Mouse (Mus musculus) cerebellum, postnatal 36 days (tissue): ENCODE data around the gene Bcorl1.
"Not testable (repeated sequence)": the region's sequence is repeated elsewhere in the genome, so short reads cannot be mapped to it uniquely, and the experiment has no call there.

Source experiments
- DNase-seq, 2 experiments: peaks; one replicate each; pipeline ENCODE4 v3.0.0; 2021 to 2022; ENCODE audit warnings: mixed read lengths in 2 of 2

Bcorl1 gene

DNA sequence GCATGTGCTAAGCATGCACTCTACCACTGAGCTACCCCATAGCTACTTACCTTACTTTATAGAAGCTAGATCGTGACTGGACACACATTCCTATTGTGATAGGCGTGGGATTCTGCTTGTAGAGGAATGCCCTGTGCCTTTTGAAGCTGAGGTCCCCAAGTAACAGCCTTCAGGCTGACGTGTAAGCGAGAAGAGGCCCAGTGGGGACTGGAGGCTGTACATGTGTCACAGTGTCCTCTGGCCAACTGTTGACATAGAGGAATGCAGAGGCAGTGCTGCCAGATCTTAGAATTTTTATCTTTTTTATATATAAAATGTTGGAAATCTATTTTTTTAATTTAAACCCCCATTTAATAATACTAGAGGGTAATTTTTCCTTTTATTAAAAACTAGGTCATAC is 58.8 kb downstream of the Bcorl1 start:
- no peak for DNase-seq

DNA sequence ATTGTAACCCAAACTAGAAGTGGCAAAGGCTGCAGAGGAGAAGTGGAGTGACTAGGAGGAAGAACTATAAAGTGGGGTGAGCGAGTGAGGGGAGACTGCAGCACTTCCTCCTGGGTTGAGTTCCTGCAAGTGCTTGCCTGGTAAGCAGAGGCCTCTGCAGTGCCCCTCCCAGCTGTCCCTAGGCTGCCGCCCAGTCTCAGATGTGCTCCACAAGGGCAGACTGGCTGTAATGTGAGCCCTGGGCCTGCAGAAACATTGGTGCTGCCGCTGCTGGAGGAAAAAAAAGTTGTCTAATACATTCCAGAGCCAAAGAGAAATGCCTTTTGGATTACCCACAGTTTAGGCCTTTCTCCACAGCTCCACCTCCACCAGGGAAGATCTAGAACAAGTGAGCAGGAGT is 64.0 kb downstream of the Bcorl1 start:
- no peak for DNase-seq

DNA sequence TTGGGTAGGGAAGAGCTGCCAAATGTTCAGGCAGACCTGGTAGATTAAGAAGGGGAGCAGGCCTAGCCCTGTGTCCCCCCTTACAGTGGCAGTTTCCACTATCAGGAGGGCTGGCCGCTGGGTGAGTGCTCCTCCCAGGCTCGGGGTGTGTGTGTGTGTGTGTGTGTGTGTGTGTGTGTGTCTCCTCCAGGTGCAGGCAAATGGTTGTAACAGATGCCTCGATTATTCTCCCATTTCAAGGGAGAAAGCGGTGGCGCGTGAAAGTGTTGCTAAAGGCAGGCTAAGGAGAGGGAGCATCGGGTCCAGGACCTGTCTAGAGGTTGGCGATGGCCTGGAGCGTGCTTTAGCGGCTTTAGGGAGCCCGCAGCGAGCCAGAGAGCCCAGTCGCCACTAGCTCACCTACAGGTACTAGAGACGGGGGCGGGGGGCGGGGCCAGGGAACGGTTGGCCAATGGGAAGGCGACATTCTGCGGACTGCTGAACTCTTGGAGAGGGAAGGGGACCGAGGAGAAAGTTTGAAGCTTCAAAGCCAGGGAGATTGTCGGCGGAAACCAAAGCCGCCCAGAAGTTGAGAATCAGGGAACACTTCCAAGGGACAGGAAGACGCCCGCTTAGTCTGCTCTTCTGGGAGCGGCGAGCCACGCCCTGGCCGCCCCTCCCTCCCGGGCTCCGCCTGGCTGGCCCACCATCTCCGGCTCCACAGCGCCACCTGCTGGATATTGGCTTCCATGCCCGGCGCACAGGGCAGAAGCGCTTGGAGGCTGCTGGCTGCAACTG is 68.6 kb downstream of the Bcorl1 start:
- peak; percentile 87 to 90 for DNase-seq

DNA sequence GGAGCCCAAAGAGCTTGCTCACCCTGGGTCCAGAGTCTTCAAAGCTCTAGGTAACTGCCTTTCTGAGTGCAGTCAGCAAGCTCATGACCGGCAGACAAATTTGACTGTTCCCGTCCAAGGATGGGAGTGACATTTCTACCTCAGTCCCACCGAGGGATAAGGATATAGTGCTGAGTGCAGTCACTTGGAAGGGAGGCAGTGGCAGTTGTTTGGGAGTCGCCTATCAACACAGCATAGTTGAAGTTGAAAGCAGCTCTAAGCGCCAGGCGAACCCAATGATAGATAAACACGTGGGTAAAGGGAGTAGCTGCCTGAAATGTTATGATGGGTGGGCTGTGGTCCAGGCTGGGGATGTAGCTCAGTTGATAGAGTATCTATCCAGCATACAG is 69.2 kb downstream of the Bcorl1 start:
- DNase-seq, result no peak

DNA sequence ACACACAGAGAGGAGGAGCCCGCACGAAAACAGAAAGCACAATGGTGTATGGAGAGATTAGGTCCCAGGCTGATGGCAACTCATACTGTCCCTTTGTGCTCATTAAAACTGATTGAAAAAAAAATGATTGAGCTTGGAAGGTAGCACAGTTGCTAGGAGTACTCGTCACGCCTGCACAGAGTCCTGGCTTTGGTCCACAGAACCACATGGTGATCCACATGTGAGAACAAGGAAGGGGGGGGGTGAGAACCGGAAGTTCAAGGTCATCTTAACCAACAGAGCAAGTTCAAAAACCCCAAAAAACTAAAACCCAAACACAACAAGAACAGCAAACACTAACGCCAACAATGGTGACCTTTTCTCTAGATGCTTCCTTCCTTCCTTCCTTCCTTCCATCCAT is 71.5 kb downstream of the Bcorl1 start:
- no peak for DNase-seq

DNA sequence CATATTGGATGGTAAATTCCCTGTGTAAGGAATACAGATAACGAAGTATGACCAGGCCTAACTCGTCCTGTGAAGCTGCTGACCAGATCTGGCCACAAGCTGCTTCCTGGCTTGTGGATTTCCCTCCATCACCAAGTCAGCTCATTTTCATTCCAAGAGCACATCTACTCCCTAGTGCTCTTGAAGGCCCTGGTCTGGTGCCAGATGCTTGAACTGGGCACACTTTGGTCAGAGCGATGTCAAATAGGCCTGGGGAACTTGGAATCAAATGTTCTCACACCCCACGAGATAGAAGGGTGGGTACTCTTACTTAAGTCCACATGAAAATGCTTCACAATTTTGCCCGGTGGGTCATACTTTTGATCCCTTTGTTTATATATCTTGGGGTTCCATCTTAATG is 73.1 kb downstream of the Bcorl1 start:
- DNase-seq, result no peak

DNA sequence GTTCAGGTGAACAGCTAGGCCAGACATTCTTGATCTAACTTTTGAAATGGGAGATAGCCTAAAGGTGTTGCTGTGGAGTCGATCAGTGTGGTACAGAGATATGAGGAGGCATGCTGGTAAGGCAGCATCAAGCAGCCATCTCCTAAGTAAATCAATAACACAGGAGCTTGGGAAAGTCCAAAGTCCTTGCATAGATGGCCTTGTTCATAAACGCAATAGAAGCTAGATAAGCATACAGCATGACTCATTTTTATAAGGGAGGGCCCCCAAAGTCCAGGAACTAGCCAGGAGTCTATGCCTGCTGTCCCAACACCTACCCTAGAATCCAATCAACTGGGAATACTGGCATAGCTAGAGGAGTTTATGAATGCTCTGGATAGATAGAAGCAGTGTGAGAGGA is 77.3 kb downstream of the Bcorl1 start:
- no peak for DNase-seq

DNA sequence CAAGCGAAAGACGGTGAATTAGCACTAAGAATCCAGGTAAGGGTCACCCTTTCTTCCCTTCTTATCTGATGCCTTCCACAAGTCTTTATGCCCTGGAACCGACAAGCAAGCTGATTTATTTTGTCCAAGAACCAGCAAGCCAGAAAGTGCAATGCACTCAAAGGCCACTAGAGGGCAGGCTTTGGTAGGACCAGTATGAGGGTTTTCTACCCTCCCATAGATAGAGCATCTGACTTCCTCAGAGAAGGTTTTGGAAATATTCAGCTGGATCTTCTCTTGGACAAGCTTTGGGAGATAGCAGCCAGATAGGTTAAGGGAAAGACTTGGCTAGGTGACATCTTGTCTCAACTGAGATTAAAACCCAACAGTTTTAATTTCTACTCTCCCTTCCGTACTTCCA is 81.8 kb downstream of the Bcorl1 start:
- DNase-seq, result peak; percentile 63 to 68

DNA sequence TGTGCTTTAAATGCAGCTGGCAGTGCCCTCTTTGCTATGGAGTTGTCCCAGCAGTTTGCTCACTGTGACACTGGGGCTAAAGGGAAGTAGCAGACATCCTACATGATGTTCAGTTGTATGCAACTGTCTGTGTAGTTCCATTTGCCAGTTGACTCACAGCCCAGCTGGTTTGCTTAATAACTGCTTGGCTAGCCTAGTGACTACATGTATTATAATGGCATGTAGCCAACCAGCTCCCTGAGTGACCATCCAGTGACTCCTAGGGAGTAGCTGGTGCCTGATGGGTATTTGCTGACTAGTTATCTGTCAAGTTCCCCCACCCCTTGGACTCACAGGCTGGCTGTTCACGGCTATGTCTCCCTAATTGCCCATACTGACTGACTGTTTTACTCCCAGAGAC is 82.5 kb downstream of the Bcorl1 start:
- no peak for DNase-seq

DNA sequence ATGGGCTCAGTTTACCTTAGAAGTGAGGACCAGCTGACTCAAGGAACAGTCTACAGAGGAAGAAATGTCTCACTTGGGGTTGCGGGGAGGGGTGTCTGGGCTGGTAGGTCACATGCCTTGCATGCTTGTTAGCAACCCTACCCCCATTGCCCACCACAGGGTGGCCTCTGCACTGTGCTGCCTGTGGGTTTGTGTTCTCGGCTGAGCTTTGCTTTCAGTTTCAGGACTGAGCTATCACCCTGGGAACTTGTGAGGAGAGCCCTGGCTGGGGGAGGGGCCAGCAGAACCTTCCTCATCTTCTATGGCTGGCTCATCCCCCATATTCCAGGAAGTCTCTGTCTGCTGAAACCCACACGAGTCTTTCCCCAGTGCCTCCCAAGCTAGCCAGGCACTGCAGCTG is 83.4 kb downstream of the Bcorl1 start:
- DNase-seq, result no peak

DNA sequence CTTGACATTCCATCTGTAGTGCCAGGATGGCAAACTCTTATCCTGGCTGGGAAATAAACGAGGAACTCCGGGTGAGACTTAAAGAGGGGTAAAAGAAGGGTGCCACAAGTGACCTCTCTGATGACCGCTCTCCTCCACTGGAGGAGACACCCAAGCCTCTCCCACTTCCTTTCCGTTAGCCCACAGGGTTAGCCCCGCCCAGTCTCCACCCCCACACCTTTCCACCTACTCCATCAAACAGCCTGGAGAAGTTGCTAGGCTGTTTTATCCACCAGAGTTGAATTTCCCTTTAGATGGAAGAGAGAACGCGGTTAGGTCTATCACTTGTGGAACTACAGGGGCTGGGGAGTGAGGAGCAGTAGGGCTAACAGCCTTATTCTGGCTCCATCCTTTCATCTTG is 84.1 kb downstream of the Bcorl1 start:
- no peak for DNase-seq

DNA sequence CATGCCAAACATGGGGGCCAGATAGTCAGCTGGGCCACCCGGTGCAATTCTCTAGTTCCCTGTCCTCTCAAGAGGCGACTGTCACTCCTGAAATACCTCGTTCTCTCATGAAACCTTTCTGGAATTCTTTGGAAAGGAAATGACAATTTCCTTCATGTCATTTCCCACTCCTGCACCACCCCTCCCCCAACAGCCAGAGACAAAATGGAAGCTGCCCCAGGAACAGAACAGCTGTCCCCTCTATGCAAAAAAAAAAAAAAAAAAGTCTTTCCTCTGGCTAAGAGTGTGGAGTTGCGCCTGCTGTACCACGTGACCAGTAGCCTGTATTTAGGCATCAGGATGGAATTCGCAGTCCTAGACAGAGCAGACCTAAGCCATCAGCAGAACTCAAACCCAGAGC is 87.1 kb downstream of the Bcorl1 start:
- no peak for DNase-seq

DNA sequence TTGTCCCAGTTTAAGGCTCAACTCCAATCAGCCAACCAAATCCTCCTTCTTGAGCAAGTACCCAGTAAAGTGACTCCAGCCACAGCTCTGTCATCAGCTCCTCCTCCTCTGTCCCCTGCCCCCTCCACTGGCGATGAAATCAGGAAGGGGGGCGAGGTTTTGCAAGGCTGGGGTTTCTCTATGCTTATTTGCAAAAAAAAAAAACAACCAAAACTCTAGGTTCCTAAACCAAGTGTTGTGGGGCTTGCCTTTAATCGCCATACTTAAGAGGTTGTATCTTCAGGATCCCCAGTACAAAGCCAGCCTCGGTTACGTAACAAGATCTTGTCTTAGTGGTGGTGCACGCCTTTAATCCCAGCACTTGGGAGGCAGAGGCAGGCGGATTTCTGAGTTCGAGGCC is 87.5 kb downstream of the Bcorl1 start:
- no peak for DNase-seq

DNA sequence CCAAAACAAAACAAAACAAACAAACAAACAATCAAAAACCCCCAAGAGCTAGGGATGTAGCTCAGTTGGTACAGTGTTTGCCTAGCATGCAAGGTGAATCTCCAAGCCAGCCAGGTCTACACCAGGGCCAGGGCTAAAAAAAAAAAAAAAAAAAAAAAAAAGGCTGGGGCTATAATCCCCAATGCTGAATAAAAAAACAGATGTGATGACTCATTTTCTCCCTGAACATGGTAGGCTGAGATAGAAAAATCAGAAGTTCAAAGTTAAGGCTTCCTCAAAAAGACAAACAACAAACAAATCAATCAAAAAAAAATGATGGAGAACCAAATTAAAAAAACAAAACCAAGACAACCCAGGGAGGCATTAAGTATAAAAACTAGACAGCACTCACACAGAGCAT is 87.9 kb downstream of the Bcorl1 start:
- DNase-seq, result no peak

DNA sequence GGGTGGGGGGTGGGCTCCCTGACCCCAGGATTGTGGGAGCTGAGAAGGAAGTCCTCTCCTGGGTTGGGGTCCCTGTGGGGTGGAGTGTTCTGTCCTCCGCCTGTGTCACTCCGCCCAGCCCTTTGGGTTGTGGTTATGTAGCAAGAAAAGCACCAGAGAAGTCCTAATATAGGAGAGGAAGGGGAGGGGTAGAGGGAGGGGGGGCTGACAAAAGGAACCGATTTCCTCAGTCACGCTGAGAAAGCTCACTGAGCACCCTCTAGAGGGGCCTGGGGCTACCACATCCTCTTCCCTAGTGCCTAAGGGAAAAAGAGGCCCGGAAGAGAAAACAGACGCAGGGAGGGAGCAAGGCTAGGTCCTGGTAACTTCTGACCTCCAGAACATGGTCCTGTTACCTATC is 88.4 kb downstream of the Bcorl1 start:
- DNase-seq, result no peak

DNA sequence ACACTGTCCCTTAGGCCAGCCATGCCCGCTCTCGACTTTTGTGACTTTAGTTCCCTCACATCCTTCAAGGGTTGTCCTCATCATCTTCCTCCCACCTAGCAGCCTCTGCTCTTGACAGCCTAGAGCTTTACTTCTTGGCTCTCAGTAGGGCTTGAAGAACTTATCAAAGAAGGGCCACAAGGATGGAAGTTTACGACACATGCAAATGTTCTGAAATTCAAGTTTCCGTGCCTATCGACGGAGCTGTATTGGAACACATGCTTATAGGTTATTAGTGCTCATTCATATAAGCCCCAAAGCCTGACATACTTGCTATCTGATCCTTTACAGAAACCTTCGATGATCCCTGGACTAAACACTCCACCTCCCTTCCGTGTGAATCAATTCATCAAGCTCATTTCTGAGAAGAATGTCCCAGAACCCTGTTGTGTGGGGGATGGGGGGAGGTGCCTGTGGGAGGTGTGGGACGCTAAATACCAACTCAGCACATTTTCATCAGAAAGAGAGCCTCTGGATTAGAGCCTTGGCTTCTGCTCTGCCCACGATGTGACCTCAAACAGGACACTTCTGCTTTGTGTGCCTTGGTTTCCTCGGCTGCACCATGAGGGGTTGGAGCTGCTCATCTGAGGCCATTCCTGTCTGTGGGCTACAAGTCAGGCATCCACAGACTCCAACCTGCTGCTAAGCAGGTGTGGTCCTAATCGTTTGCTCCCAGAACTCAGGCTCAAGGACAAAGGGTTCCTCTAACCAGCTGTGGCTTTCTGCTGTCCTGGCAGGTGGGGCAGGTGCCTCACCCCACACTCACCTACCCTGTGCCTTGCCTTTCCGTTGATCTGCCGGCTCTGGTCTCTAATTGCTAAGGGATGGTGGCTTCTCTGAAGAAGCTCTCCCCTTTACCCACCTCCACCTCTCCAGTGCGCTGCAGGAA is 91.7 kb downstream of the Bcorl1 start:
- DNase-seq, result no peak

DNA sequence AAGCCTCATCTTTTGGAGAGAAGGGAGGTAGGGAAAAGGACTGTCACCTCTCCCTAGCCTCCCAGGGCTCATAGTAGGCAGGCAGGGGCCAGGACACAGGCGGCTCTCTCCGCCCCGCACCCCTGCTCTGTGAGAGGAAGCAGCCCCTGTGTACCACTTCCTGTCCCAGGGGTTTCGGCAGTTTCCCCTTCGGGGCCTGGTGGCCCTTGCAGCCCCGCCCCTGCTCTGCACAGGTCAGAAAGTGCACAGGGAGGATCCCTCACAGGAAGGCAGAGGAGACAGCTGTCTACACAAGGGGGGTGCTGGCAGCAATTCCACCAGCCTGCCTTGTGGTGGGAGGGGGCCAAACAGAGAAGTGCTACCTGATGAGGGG is 92.4 kb downstream of the Bcorl1 start:
- no peak for DNase-seq

DNA sequence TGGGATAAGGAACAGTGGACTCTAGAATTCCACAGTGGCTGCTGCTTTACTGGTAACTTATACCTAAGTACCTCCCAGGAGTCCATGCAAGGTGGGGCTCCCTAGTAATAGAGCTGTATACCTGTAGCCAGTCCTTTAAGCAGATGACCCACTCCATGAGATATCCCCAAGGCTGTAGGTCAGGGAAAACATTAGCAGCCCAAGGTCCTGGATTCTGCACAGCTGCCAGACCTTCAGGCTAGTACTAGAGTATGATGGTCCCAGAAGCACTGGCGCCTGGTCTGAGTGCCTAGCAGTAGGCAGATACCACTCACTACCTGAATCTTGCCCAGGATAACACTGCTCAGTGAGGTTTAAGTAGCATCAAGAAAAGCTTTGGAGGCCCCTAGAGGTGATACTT is 93.1 kb downstream of the Bcorl1 start:
- DNase-seq, result no peak

DNA sequence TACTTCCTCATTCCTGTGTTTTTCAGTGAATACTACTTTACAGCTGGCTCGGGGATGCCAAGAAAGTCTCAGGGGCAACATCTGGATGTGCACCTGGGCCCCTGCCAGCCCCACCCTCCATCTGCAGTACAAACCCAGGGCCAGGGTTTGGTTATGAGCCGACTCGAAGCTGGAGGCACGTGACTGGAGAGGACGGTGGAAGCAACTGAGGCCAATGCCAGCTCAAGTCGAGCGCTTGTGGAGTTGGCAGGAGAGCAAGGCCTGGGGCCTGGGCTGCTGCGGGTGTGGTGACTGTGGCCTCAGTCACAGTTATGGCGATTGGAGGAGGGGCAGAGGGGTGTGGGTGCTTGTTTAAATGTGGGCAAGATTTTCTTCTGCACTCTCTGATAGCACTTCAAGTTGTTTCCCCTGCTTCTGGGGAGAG is 94.3 kb downstream of the Bcorl1 start:
- no peak for DNase-seq

DNA sequence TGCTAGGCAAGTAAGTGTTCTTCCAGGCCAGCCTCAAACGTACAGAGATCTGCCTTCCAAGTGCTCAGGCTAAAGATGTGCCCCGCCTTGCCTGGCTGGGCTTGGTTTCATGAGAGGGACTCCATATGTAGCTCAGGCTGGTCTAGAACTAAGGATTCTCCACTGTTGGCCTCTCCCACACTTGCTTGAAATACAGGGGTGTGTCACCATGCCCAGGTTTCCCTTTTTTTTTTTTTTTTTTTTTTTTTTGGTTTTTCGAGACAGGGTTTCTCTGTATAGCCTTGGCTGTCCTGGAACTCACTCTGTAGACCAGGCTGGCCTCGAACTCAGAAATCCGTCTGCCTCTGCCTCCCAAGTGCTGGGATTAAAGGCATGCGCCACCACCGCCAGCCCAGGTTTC is 94.9 kb downstream of the Bcorl1 start:
- not testable (repeated sequence) for DNase-seq

DNA sequence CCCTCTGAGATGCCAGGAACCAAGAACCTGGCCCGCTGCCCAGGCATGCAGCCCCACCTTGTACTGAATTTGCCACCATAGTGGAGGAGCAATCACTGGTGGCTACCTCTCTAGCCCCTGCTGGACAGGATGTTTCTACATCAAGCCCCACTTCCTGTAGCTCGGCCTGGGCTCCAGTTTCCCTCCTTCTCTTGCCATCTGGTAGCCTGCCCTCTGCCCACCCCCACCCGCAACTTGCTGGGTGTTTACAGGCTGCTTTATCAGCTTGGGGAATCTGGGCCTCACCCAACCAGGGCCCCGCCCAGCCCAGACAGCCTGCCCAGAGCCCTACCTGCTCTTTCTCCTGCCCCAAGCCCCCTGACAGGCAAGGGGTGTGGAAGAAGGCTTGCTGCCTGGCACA is 97.9 kb downstream of the Bcorl1 start:
- DNase-seq, result no peak

DNA sequence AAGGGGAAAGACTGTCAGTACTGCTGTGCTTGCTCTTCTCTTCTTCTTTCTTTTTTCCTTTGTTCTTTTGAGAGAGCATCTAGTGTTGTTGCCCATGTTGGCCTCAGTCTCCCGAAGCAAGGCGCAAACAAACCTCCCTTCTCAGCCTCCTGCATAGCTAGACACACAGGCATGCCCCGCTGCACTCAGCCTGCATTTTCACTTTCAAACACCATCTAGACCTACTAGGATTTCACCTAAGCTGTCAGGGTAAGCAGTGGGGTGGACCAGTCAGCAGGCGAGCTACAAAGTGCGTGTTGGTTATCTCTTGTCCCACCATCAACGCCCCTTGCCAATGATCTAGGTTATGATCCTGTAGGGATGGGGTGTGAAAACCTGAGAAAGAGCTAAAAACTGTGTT is 100.4 kb downstream of the Bcorl1 start:
- no peak for DNase-seq

DNA sequence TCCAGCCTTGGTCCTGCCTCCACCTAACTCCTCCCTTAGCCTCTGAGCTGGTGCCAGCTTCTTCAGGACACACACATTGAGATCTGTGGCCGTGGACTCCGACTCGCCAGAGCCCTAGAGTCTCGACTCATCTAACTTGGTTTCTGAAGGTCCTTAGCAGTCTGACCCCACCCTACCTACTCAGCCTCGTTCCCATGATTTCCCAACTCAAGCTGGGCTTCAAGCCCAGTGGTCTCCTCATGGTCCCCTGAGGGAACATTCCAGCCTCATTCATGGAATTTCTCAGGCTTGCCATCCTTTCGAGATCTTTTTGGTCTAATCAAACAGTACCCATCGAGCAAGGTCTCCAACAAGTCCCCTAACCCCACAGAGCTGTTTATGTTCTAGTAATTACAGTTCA is 100.8 kb downstream of the Bcorl1 start:
- no peak for DNase-seq

DNA sequence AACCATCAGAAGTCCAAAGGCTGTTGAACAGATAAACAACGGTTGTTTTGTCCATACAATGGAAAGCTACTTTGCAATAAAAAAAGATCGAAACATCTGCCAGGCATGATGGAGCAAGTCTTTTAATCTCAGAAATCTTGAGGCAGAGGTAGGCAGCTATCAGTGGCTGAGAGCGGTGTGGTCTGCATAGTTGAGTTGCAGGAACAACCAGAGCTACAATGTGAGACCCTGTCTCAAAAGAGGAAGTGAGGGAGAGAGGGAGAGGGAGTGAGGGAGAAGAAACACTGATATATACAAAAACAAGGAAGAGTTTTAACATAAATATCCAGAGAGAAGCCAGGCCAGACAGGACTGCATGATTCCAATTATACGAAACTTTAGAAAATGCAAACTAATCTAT is 103.5 kb downstream of the Bcorl1 start:
- no peak for DNase-seq
